Mouse (Mus musculus) forebrain, embryonic 12.5 days (tissue): ENCODE results near the gene Nos2. TPM values are rescaled to one million over a fixed set of nuclear protein-coding genes. Genes with fewer than 3 reads are reported as not detected.
"Not testable (repeated sequence)": the region's sequence is repeated elsewhere in the genome, so short reads cannot be mapped to it uniquely, and the experiment has no call there.

Experiments used
- ATAC-seq: fragments of 200-750 bp; cut with Nextera tagmentation; 2 replicates; pipeline ENCODE4 v1.8.0; 2017; ENCODE audit warnings: moderate TSS enrichment; ENCODE audit not compliant: low FRiP score
- H3K27ac ChIP-seq: fragments of 300-500 bp; sonication (generic); 2 replicates; pipeline ENCODE4 v1.5.1; 2016; ENCODE audit warnings: mild to moderate bottlenecking
- H3K27me3 ChIP-seq: fragments of 300-500 bp; sonication (generic); 2 replicates; pipeline ENCODE4 v1.6.1; 2016; ENCODE audit warnings: mild to moderate bottlenecking
- H3K36me3 ChIP-seq: fragments of 300-500 bp; sonication (generic); replicated peaks from 2 replicates; pipeline ENCODE4 v1.6.1; 2016; ENCODE audit warnings: mild to moderate bottlenecking
- H3K4me1 ChIP-seq: fragments of 300-500 bp; sonication (generic); 2 replicates; pipeline ENCODE4 v1.6.1; 2016
- H3K4me2 ChIP-seq: fragments of 300-500 bp; sonication (generic); 2 replicates; pipeline ENCODE4 v1.6.1; 2016; ENCODE audit warnings: mild to moderate bottlenecking, moderate library complexity
- H3K4me3 ChIP-seq: fragments of 300-500 bp; sonication (generic); replicated peaks from 2 replicates; pipeline ENCODE4 v1.5.1; 2016; ENCODE audit warnings: mild to moderate bottlenecking
- H3K9ac ChIP-seq: fragments of 300-500 bp; sonication (generic); 2 replicates; pipeline ENCODE4 v1.6.1; 2016; ENCODE audit warnings: mild to moderate bottlenecking
- H3K9me3 ChIP-seq: fragments of 300-500 bp; sonication (generic); 2 replicates; pipeline ENCODE4 v1.6.1; 2016
- WGBS: fragments of 180-500 bp; shearing (Covaris S2); methylation state at CpG from one replicate; pipeline ENCODE4 v1.1.7; 2016; 5-methylcytosine and 5-hydroxymethylcytosine counted together
- polyA plus RNA-seq: library from polyadenylated mRNA; unstranded; fragments of >200 nt; fragmentation: Nextera tagmentation; extraction: Ambion mirVana; gene quantifications from 2 replicates; pipeline ENCODE4 v1.2.1, GENCODE M21; 2016

Nos2 gene
- polyA plus RNA-seq, 1 experiment from 2014 or later, result 0.65 TPM

GRCm38 (mm10) chr11:79003053-79003768, 82.6 kb downstream of the Nos2 start:
- Histone ChIP-seq H3K27ac (no peak overlapping the region), H3K4me2 (no peak overlapping the region), H3K9me3 (no peaks in the 10 kb centered on the region), H3K4me1 (no peaks in the 10 kb centered on the region; the same call in 1 of the 2 replicates), H3K27me3 (no peaks in the 10 kb centered on the region), H3K4me3 (no peak overlapping the region), H3K36me3 (no peaks in the 10 kb centered on the region), H3K9ac (no peak overlapping the region)
- no peak for ATAC-seq
- 86% methylated on average over 11 of the region's 11 CpGs for WGBS

- no peak overlapping the region for H3K4me2 ChIP-seq
- 88% methylated on average over 10 of the region's 10 CpGs for WGBS
- no peaks in the 10 kb centered on the region for H3K27me3 ChIP-seq
- no peak overlapping the region for H3K9ac ChIP-seq
- H3K4me1 ChIP-seq, result no peaks in the 10 kb centered on the region; the same call in 1 of the 2 replicates
- H3K36me3 ChIP-seq, result no peaks in the 10 kb centered on the region
- no peak for ATAC-seq
- H3K9me3 ChIP-seq, result no peaks in the 10 kb centered on the region
- H3K4me3 ChIP-seq, result no peak overlapping the region
- H3K27ac ChIP-seq, result no peak overlapping the region
These were observed 83.4 kb downstream of the Nos2 start for GRCm38 (mm10) chr11:79003769-79004638.

GRCm38 (mm10) chr11:79005578-79006394, 85.2 kb downstream of the Nos2 start:
- 89% methylated on average over 14 of the region's 14 CpGs for WGBS
- no peak for ATAC-seq
- H3K27me3 ChIP-seq, result no peaks in the 10 kb centered on the region
- H3K36me3 ChIP-seq, result no peaks in the 10 kb centered on the region
- no peak overlapping the region for H3K9ac ChIP-seq
- H3K4me2 ChIP-seq, result no peak overlapping the region
- H3K9me3 ChIP-seq, result no peaks in the 10 kb centered on the region
- H3K4me1 ChIP-seq, result no peaks in the 10 kb centered on the region
- H3K27ac ChIP-seq, result no peak overlapping the region
- no peak overlapping the region for H3K4me3 ChIP-seq

GRCm38 (mm10) chr11:79006417-79006816, 85.8 kb downstream of the Nos2 start:
- Histone ChIP-seq H3K27ac (no peak overlapping the region), H3K9ac (no peak overlapping the region), H3K27me3 (no peaks in the 10 kb centered on the region), H3K4me3 (no peak overlapping the region), H3K9me3 (no peaks in the 10 kb centered on the region), H3K36me3 (no peaks in the 10 kb centered on the region), H3K4me1 (no peaks in the 10 kb centered on the region), H3K4me2 (no peak overlapping the region)
- WGBS, result 74% methylated on average over 5 of the region's 5 CpGs
- no peak for ATAC-seq

- not testable (repeated sequence) for H3K36me3 ChIP-seq, H3K4me2 ChIP-seq, H3K4me1 ChIP-seq, H3K27ac ChIP-seq, H3K9me3 ChIP-seq, ATAC-seq, H3K4me3 ChIP-seq, H3K9ac ChIP-seq, H3K27me3 ChIP-seq
- 92% methylated on average over 3 of the region's 3 CpGs for WGBS
These were observed 86.8 kb downstream of the Nos2 start for GRCm38 (mm10) chr11:79007356-79007755.

GRCm38 (mm10) chr11:79008007-79008775, 87.6 kb downstream of the Nos2 start:
- Histone ChIP-seq H3K9me3 (no peaks in the 10 kb centered on the region), H3K4me2 (no peak overlapping the region), H3K27ac (no peak overlapping the region), H3K9ac (no peak overlapping the region), H3K27me3 (no peaks in the 10 kb centered on the region), H3K4me3 (no peak overlapping the region), H3K4me1 (no peaks in the 10 kb centered on the region), H3K36me3 (no peaks in the 10 kb centered on the region)
- ATAC-seq, result no peak
- 83% methylated on average over 6 of the region's 6 CpGs for WGBS

GRCm38 (mm10) chr11:79008891-79009290, 88.3 kb downstream of the Nos2 start:
- peaks cover 1% of the 10 kb centered on the region; the same call in 1 of the 2 replicates for H3K4me1 ChIP-seq
- no peaks in the 10 kb centered on the region for H3K9me3 ChIP-seq
- 88% methylated on average over 7 of the region's 7 CpGs for WGBS
- no peak for ATAC-seq
- H3K4me3 ChIP-seq, result no peak overlapping the region
- no peaks in the 10 kb centered on the region for H3K36me3 ChIP-seq
- no peak overlapping the region for H3K27ac ChIP-seq
- no peak overlapping the region for H3K4me2 ChIP-seq
- H3K9ac ChIP-seq, result no peak overlapping the region
- no peaks in the 10 kb centered on the region for H3K27me3 ChIP-seq

Other genes with a start within 250 kb of the Nos2 start
- 32.3 and 32.8 TPM in 2 replicates for gene Nlk, start 223.4 kb upstream of the Nos2 start, polyA plus RNA-seq
- gene Ccnq, start 169.1 kb upstream of the Nos2 start, polyA plus RNA-seq, result 36.5 and 40.3 TPM in 2 replicates
- 24.8 and 26.0 TPM in 2 replicates for gene Lyrm9, start 94.2 kb upstream of the Nos2 start, polyA plus RNA-seq
- gene Lgals9, start 64.2 kb downstream of the Nos2 start, polyA plus RNA-seq, result 4.8 and 5.7 TPM in 2 replicates
- gene Ksr1, start 225.6 kb downstream of the Nos2 start, polyA plus RNA-seq, result 4.7 and 7.6 TPM in 2 replicates